Mouse (Mus musculus) Patski (cell line): ENCODE results near the gene Kif20b. TPM values are rescaled to one million over a fixed set of nuclear protein-coding genes. Genes with fewer than 3 reads are reported as not detected.

Experiments
- ATAC-seq: fragments of 100-300 bp; one replicate; pipeline ENCODE4 v1.8.0; 2021
- CTCF ChIA-PET: fragments of 350-600 bp; sonication (Branson Sonifier 250); formaldehyde crosslinking; loops from one replicate; lab custom pipeline; 2022; ENCODE audit warnings: inconsistent platforms; lab: Charles Lee
- POLR2A ChIA-PET: fragments of 350-600 bp; sonication (Branson Sonifier 250); formaldehyde crosslinking; loops from one replicate; lab custom pipeline; 2022; ENCODE audit warnings: antibody characterized with exemption, inconsistent platforms; lab: Charles Lee
- DNase-seq: peaks from one replicate; pipeline ENCODE4 v3.0.0-alpha.2; 2011; ENCODE audit warnings: low read depth, low spot score
- H3K27me3 ChIP-seq: fragments of 371-371 bp; one replicate; pipeline ENCODE4 v1.5.1; 2021
- CTCF ChIP-seq: fragments of 100-300 bp; IDR thresholded peaks from one replicate; pipeline ENCODE4 v1.5.1; 2021
- in situ Hi-C: fragments of 300-500 bp; cut with MboI; formaldehyde crosslinking; loops from 3 replicates; pipeline ENCODE4 v1.11.1; 2018; ENCODE audit warnings: low pct_unique_long_range_greater_than_20kb, mixed read lengths
- polyA plus RNA-seq: library from polyadenylated mRNA; unstranded; gene quantifications from one replicate; pipeline ENCODE4 v1.2.3, GENCODE M21; 2021

Gene Kif20b
- 34.1 TPM for polyA plus RNA-seq

GRCm38 (mm10) chr19:34921652-34922602 lies at the start of gene Kif20b:
TSS of gene Kif20b (plus strand) at chr19:34922361.
- peak; percentile 48 for DNase-seq
- H3K27me3 ChIP-seq = no peaks in the 10 kb centered on the region
- POLR2A ChIA-PET = no interaction called here
- ATAC-seq = peak; percentile 94
- in situ Hi-C loops = no loop called here
- TF ChIP-seq CTCF = no peak
- CTCF ChIA-PET = interaction anchor here (0.9 to 1.2 kb wide), 2 partner anchors 10 to 91 kb away, joined by 3 read pairs; no protein-coding TSS in a partner anchor

- H3K27me3 ChIP-seq = no peaks in the 10 kb centered on the region
- in situ Hi-C loops = no loop called here
- ChIA-PET CTCF (interaction anchor here (1.2 to 1.9 kb wide), 4 partner anchors 20 to 51 kb away, joined by 3 to 4 read pairs (median 4); no protein-coding TSS in a partner anchor), POLR2A (interaction anchor here (0.6 to 0.7 kb wide), 2 partner anchors 20 to 81 kb away, joined by 3 to 5 read pairs; no protein-coding TSS in a partner anchor)
- no peak for TF ChIP-seq CTCF
- ATAC-seq (no peak), DNase-seq (no peak)
Measured at GRCm38 (mm10) chr19:34876676-34877075, 45.5 kb upstream of the Kif20b start.

GRCm38 (mm10) chr19:34877898-34878602 lies 44.1 kb upstream of the Kif20b start:
- ATAC-seq = peak; percentile 96
- peak; percentile 73 for DNase-seq
- ChIA-PET CTCF (interaction anchor here (1.0 to 1.4 kb wide), 2 partner anchors 22 to 52 kb away, joined by 3 read pairs; no protein-coding TSS in a partner anchor), POLR2A (no interaction called here)
- in situ Hi-C loops = no loop called here
- H3K27me3 ChIP-seq = no peaks in the 10 kb centered on the region
- TF ChIP-seq CTCF = peak; percentile 67

- no peaks in the 10 kb centered on the region for H3K27me3 ChIP-seq
- DNase-seq = no peak
- ChIA-PET CTCF (interaction anchor here (1.0 to 1.1 kb wide), 3 partner anchors 14 to 21 kb away, joined by 3 to 4 read pairs (median 4); no protein-coding TSS in a partner anchor), POLR2A (no interaction called here)
- TF ChIP-seq CTCF = no peak
- ATAC-seq = peak; percentile 58
- in situ Hi-C loops = no loop called here
Measured at GRCm38 (mm10) chr19:34878603-34879541, 43.3 kb upstream of the Kif20b start, which contains the start of gene Pank1. TSS of gene Pank1 (minus strand) at chr19:34879455.

GRCm38 (mm10) chr19:34879624-34880023 lies 42.5 kb upstream of the Kif20b start:
- DNase-seq = no peak
- no peaks in the 10 kb centered on the region for H3K27me3 ChIP-seq
- in situ Hi-C loops = no loop called here
- ATAC-seq = no peak
- ChIA-PET POLR2A (interaction anchor here (0.6 kb wide), 1 partner anchor 34 kb away, joined by 3 read pairs; no protein-coding TSS in a partner anchor), CTCF (interaction anchor here (1.0 to 1.1 kb wide), 3 partner anchors 13 to 21 kb away, joined by 3 to 4 read pairs (median 4); no protein-coding TSS in a partner anchor)
- TF ChIP-seq CTCF = no peak

- in situ Hi-C loops = no loop called here
- no peak for TF ChIP-seq CTCF
- no peaks in the 10 kb centered on the region for H3K27me3 ChIP-seq
- DNase-seq = no peak
- ChIA-PET POLR2A (no interaction called here), CTCF (no interaction called here)
- no peak for ATAC-seq
Measured at GRCm38 (mm10) chr19:34881160-34881559, 41.0 kb upstream of the Kif20b start.

GRCm38 (mm10) chr19:34882443-34882842 lies 39.7 kb upstream of the Kif20b start:
- in situ Hi-C loops = no loop called here
- ChIA-PET POLR2A (no interaction called here), CTCF (no interaction called here)
- DNase-seq (no peak), ATAC-seq (no peak)
- H3K27me3 ChIP-seq = no peaks in the 10 kb centered on the region
- TF ChIP-seq CTCF = no peak

- no peak for DNase-seq
- peaks cover 10% of the 10 kb centered on the region for H3K27me3 ChIP-seq
- ATAC-seq = no peak
- ChIA-PET CTCF (interaction anchor here (0.8 to 1.2 kb wide), 3 partner anchors 22 to 59 kb away, joined by 3 read pairs; no protein-coding TSS in a partner anchor), POLR2A (no interaction called here)
- in situ Hi-C loops = no loop called here
- no peak for TF ChIP-seq CTCF
Measured at GRCm38 (mm10) chr19:34883526-34884224, 38.5 kb upstream of the Kif20b start.

- H3K27me3 ChIP-seq = peaks cover 25% of the 10 kb centered on the region
- DNase-seq = no peak
- in situ Hi-C loops = no loop called here
- TF ChIP-seq CTCF = no peak
- ChIA-PET POLR2A (no interaction called here), CTCF (interaction anchor here (1.0 kb wide), 1 partner anchor 85 kb away, joined by 3 read pairs; no protein-coding TSS in a partner anchor)
- no peak for ATAC-seq
Measured at GRCm38 (mm10) chr19:34886324-34886723, 35.8 kb upstream of the Kif20b start.
